Mouse (Mus musculus): ENCODE measurements around the gene Col11a2.
"Not testable (repeated sequence)": the region's sequence is repeated elsewhere in the genome, so short reads cannot be mapped to it uniquely, and the experiment has no call there.

Gene Col11a2

GRCm38 (mm10) chr17:34038878-34039561 lies at the start of gene Col11a2:
TSS of gene Col11a2 (plus strand) at chr17:34039437.
- DNase-seq, result peak; percentile 37 to 44

GRCm38 (mm10) chr17:33991788-33992664 lies 47.2 kb upstream of the Col11a2 start:
- peak; percentile 77 to 86 for DNase-seq

- no peak for DNase-seq
Measured at GRCm38 (mm10) chr17:33994959-33995358, 44.3 kb upstream of the Col11a2 start.

- no peak for DNase-seq
Measured at GRCm38 (mm10) chr17:33995651-33996050, 43.6 kb upstream of the Col11a2 start.

- DNase-seq, result not testable (repeated sequence)
Measured at GRCm38 (mm10) chr17:33997025-33997424, 42.2 kb upstream of the Col11a2 start.

- DNase-seq, result not testable (repeated sequence)
Measured at GRCm38 (mm10) chr17:33998697-33999096, 40.5 kb upstream of the Col11a2 start.

GRCm38 (mm10) chr17:33999341-34000149 lies 39.7 kb upstream of the Col11a2 start:
- peak; percentile 19 to 20 for DNase-seq

DNA sequence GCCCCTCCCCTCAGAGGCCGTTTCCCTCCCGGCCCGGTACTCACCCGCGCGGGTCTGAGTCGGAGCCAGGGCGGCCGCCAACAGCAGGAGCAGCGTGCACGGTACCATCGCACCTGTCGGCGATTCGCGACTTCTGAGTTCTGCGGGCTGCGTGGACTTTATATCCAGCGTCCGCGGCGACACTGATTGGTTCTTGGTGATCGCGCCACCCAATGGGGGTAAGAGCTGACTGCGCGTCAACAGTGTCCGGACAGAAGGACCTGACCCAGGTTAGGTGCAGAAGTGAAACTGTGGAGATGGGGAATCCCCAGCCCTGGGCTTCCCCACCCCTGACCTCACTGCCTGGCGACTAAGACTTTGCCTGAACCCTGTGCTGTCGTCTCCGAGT lies 39.1 kb upstream of the Col11a2 start, which contains the start of gene H2-K1:
H2-K1 (minus strand) TSS at position 198 of the 388 bp plus-strand sequence.
- peak; percentile 76 to 80 for DNase-seq

DNA sequence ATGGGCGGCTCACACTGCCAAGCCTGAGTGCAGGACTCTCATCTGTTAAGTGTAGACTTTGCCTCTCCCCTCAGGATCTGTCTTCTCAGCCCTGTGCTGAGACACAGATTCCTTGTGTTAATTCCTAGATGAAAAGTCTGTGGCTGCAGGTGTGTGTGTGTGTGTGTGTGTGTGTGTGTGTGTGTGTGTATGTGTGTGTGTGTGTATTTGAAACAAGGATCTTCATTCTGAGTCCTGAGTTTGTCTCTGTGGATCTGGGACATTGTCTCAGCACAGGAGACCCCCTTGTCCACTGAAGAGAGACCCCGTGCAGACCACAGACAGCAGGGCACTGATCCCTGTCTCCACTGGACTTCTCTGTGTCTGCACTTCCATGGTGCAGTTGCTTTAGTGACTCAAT lies 38.4 kb upstream of the Col11a2 start:
- DNase-seq, result not testable (repeated sequence)

- peak; percentile 47 to 74 for DNase-seq
Measured at GRCm38 (mm10) chr17:34003426-34003825, 35.8 kb upstream of the Col11a2 start.

DNA sequence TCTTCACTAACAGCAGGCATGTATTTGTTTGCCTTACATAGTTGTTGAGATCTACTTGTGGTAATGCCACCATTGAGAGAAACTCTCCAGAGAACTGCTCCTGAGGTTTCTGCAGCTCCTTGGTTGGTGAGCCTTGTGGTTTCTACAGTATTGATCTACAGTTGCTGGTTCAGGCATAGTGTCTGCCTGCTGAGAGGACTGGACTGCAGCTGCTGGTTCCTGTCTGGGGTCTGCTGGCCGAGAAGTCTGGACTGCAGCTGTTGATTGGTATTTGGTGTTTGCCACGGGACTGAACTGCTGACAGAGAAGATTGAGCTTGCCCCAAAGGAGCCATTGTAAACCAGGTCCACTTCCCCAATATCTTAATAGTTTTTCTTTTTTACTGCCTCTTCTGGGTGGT lies 32.7 kb upstream of the Col11a2 start:
- DNase-seq, result no peak

DNA sequence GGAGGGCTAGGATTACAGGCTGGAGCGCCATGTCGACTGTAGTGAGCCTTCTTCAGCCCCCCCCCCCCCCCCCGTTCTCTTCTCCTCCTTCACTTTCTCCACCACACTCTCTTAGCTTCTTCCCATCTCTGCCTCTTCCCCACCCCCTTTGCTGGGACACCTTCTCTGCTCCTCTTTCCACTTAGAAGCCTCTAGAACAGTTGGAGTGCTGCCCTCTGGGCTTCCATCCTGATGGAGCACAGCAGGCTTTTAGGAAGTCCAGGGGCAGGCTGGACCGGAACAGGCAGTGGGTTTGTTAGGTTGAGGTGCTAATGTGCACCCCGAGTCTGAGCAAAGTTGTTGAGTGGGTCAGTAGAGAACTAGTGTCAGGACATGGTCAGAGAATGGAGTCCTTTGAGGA lies 29.1 kb upstream of the Col11a2 start:
- DNase-seq, result no peak

GRCm38 (mm10) chr17:34013436-34013835 lies 25.8 kb upstream of the Col11a2 start:
- DNase-seq, result no peak

GRCm38 (mm10) chr17:34021539-34022413 lies 17.5 kb upstream of the Col11a2 start:
- DNase-seq, result no peak

DNA sequence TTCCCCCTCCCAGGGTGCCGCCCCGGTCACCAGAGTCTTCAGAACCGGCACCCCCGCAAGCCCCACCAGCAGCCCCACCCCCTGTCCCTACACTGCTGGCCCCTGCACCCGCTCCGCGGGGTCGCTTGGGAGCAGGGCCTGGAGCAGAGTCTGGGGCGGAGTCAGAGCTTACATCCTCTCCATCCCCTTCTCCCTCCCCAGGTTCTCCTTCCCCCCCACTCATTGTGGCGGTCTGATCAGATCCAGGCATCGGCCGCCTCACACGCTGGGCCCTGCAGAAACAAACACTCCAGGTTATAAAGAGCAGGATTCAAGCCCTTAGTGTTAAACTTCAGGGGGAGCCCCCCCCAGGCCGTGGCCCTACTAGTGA lies 16.8 kb upstream of the Col11a2 start:
- DNase-seq, result peak in 1 of 2 experiments; percentile 10

- no peak for DNase-seq
Measured at GRCm38 (mm10) chr17:34022987-34023386, 16.2 kb upstream of the Col11a2 start.

- DNase-seq, result no peak
Measured at GRCm38 (mm10) chr17:34023678-34024077, 15.6 kb upstream of the Col11a2 start.

DNA sequence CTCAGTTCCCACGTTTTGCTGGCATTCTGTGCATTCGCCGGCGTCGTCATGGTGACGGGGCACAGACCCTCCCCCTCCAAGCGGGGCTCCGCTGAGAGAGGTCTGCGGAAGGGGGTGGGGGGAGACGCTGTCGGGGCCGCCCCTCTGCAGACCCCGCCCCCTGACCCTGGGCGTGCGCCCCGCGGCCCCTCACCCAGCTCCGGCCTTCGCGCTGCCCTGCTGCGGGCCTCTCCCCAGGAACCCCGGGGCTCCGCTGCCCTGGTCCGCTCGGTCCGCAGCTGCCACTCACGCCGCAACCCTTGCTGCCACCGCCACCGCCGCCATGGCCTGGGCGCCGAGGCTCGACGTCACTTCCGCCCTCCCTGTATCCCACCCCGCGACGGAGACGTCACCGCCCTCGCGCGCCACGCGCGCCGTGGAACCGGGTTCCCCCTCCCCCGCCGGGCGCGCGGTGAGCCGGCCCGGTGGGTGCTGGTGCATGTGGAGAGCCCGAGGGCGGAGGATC lies 14.9 kb upstream of the Col11a2 start, which contains the start of gene Ring1:
Ring1 (minus strand) TSS at position 364 of the 505 bp plus-strand sequence.
- DNase-seq, result peak; percentile 88 to 92

DNA sequence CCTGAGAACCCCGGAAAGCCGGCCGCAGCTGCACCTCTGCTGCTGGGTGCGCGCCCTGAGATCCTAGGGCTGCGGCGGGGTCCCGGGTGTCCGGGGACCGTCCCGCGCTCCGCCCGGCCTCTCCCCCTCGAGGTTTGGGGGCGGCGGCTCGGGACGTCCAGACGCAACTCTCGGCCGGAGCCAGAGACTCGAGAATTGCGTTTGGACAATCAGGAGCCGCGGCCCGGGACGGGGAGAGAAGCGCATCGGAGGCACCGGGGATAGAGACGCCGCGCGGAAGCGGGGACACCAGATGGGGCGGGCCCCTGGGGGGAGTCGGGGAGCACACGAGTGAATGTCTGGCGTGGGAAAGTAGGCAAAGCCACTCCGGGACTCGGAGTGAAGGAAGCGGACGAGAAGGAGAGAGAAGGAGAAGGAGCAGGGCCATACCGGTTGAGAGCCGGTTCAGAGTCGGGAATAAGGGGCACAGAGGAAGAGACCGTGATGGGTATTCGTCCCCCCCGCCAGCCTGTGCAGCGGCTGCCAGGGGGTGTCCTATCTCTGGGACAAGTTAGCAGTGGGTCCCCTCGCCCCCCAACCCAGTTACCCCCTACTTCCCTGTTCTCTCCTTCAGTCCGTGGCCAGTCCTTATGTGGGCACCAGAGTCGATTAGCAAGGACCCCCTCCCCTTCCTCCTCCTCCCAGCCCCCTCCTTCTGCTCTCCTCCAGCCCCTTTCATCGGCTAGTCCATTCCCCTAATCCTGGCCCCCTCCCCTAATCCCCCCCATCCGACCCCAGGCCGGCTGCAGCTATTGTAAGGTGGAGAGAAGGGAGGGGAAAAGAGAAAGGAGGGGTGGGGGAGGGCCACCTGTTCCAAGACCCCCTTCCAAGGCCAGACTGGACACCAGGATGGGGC lies 14.1 kb upstream of the Col11a2 start:
- peak in 1 of 2 experiments; percentile 57 for DNase-seq

DNA sequence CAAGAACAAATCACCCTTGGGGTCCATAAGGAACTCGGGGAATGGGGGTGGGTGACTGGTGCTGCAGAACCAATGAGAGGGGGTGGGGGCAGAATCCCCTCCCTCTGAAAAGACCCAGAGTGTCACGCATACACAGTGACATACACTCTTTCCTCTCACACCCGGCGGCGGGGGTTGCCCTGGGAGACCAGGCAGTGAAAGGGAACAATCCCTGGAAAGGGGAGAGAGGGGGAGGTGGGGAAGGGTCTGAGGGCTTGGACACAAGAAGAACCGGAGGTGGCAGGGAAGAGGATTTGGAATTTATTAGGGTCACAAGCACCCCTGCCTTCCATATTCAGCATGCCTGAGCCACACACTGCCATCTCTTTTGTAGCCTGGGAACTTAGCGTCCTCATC lies 13.5 kb upstream of the Col11a2 start:
- DNase-seq, result peak in 1 of 2 experiments; percentile 53

- peak; percentile 17 to 37 for DNase-seq
Measured at GRCm38 (mm10) chr17:34026221-34026620, 13.0 kb upstream of the Col11a2 start.
